Comparison of ENCODE assay signal across 16 mouse cellular contexts in the genomic region with DNA sequence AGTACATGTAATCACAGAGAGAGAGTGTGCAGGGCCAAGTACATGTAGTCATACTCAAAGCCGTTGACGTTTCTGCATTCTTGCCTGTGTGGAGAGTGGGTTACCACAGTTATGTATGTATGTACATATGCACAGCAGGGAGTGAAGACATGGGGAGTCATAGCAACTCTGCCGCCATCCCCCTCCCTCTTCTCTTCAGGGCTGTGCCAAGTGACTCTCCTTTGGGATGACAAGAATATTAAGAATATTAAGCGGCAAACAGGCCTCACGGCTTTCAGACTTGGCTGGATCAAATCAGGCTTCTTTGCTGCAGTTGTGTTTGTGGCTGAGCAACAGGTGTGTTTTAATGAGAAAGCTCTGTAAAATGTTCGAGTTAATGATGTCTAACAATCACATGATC.
"Had no signal": no experiment of that assay in that cellular context is flagged by ENCODE, and none has a peak within 500 bp of the region (broad histone marks: within the 10 kb centered on the region; RNA-seq: fewer than 3 reads in every experiment).

No protein-coding gene starts in this region.

- DNase-seq: retina, postnatal 1 day; right cerebral cortex, adult 18-20 months; right cerebral cortex, postnatal 14 days; right cerebral cortex, postnatal 25 days; right cerebral cortex, postnatal 4 days; spleen, adult 18-20 months; thymus, adult 18-20 months; thymus, adult 2 months; thymus, postnatal 14 days; thymus, postnatal 25 days; thymus, postnatal 36 days; thymus, postnatal 4 days had no signal

- H3K9me3 ChIP-seq: neural tube, embryonic 13.5 days; neural tube, embryonic 15.5 days; stomach, embryonic 15.5 days had no signal

- H3K27ac ChIP-seq: neural tube, embryonic 13.5 days; neural tube, embryonic 15.5 days; stomach, embryonic 15.5 days; stomach, postnatal 0 days had no signal

- H3K4me3 ChIP-seq: neural tube, embryonic 13.5 days; neural tube, embryonic 15.5 days; stomach, embryonic 15.5 days had no signal

- H3K27me3 ChIP-seq: neural tube, embryonic 13.5 days; neural tube, embryonic 15.5 days; stomach, embryonic 15.5 days had no signal

- H3K9ac ChIP-seq: neural tube, embryonic 13.5 days; neural tube, embryonic 15.5 days; stomach, embryonic 15.5 days had no signal

- H3K36me3 ChIP-seq: neural tube, embryonic 13.5 days; neural tube, embryonic 15.5 days; stomach, embryonic 15.5 days had no signal

- H3K4me2 ChIP-seq: neural tube, embryonic 13.5 days; neural tube, embryonic 15.5 days; stomach, embryonic 15.5 days had no signal
